Mouse (Mus musculus): ENCODE measurements at regions not wholly inside any gene's neighbourhood (a gene's known extent, or its start where the extent isn't known, plus 50 kb on each side); places are given as distances from the start of the nearest gene placed in this dataset.
A peak's percentile ranks its signal among the peaks of the same experiment; 100 is the strongest.

- H3K4me3 ChIP-seq (replicated peaks): no peak overlapping the region
- H3K4me2 ChIP-seq: 0 out of 2 replicates have a peak overlapping the region, but pooled peaks have one; percentile 2
- ATAC-seq (ENCODE audit: insufficient read depth, low FRiP score, low read depth): no peak
- H3K27me3 ChIP-seq (replicated peaks): no peaks in the 10 kb centered on the region
- H3K4me1 ChIP-seq: 0 out of 2 replicates have a peak, but pooled peaks cover 3% of the 10 kb centered on the region
- H3K9ac ChIP-seq: no peak overlapping the region; the same call in 1 of the 2 replicates
- H3K36me3 ChIP-seq: no peaks in the 10 kb centered on the region
- no peak overlapping the region for H3K27ac ChIP-seq
- WGBS: 18% methylated on average over 19 of the region's 19 CpGs
- H3K9me3 ChIP-seq: no peaks in the 10 kb centered on the region
Measured at GRCm38 (mm10) chr4:125921550-125922316, 102.6 kb upstream of the Csf3r start.

GRCm38 (mm10) chr4:125922317-125922878, 102.0 kb upstream of the Csf3r start:
- Histone ChIP-seq H3K9ac (no peak overlapping the region), H3K4me2 (no peak overlapping the region), H3K27me3 (replicated peaks) (no peaks in the 10 kb centered on the region), H3K27ac (no peak overlapping the region), H3K4me3 (replicated peaks) (no peak overlapping the region), H3K36me3 (no peaks in the 10 kb centered on the region), H3K9me3 (no peaks in the 10 kb centered on the region), H3K4me1 (0 out of 2 replicates have a peak, but pooled peaks cover 3% of the 10 kb centered on the region)
- WGBS: 22% methylated on average over 11 of the region's 11 CpGs
- no peak for ATAC-seq (ENCODE audit: insufficient read depth, low FRiP score, low read depth)

- H3K27me3 ChIP-seq (replicated peaks): no peaks in the 10 kb centered on the region
- no peak for ATAC-seq (ENCODE audit: insufficient read depth, low FRiP score, low read depth)
- H3K9me3 ChIP-seq: no peaks in the 10 kb centered on the region
- no peak overlapping the region for H3K4me3 ChIP-seq (replicated peaks)
- 0 out of 2 replicates have a peak, but pooled peaks cover 3% of the 10 kb centered on the region for H3K4me1 ChIP-seq
- no peak overlapping the region for H3K9ac ChIP-seq
- 31% methylated on average over 7 of the region's 7 CpGs for WGBS
- H3K36me3 ChIP-seq: no peaks in the 10 kb centered on the region
- H3K4me2 ChIP-seq: no peak overlapping the region
- H3K27ac ChIP-seq: no peak overlapping the region
Measured at GRCm38 (mm10) chr4:125923225-125923624, 101.1 kb upstream of the Csf3r start.

GRCm38 (mm10) chr4:125928196-125928595, 96.2 kb upstream of the Csf3r start:
- WGBS: 67% methylated on average over 4 of the region's 4 CpGs
- H3K4me3 ChIP-seq (replicated peaks): no peak overlapping the region

GRCm38 (mm10) chr4:125929122-125929772, 95.1 kb upstream of the Csf3r start:
- Histone ChIP-seq H3K4me2 (no peak overlapping the region), H3K9ac (no peak overlapping the region), H3K36me3 (no peaks in the 10 kb centered on the region), H3K27me3 (replicated peaks) (no peaks in the 10 kb centered on the region), H3K4me1 (no peaks in the 10 kb centered on the region), H3K4me3 (replicated peaks) (no peak overlapping the region), H3K27ac (no peak overlapping the region), H3K9me3 (no peaks in the 10 kb centered on the region)
- 0 out of 2 replicates have a peak, but pooled peaks have one; percentile 47 for ATAC-seq (ENCODE audit: insufficient read depth, low FRiP score, low read depth)
- 57% methylated on average over 17 of the region's 17 CpGs for WGBS

More at GRCm38 (mm10) chr4:125928196-125928595, 96.2 kb upstream of the Csf3r start:
- no peaks in the 10 kb centered on the region for H3K27me3 ChIP-seq (replicated peaks)
- ATAC-seq (ENCODE audit: insufficient read depth, low FRiP score, low read depth): no peak
- no peak overlapping the region for H3K4me2 ChIP-seq
- no peaks in the 10 kb centered on the region for H3K9me3 ChIP-seq
- no peak overlapping the region for H3K9ac ChIP-seq
- 0 out of 2 replicates have a peak, but pooled peaks cover 2% of the 10 kb centered on the region for H3K4me1 ChIP-seq
- no peak overlapping the region for H3K27ac ChIP-seq
- H3K36me3 ChIP-seq: no peaks in the 10 kb centered on the region

GRCm38 (mm10) chr4:125930764-125931163, 93.6 kb upstream of the Csf3r start:
- Histone ChIP-seq H3K27me3 (replicated peaks) (no peaks in the 10 kb centered on the region), H3K4me1 (no peaks in the 10 kb centered on the region), H3K4me3 (replicated peaks) (no peak overlapping the region), H3K9ac (no peak overlapping the region), H3K9me3 (no peaks in the 10 kb centered on the region), H3K36me3 (no peaks in the 10 kb centered on the region), H3K4me2 (no peak overlapping the region), H3K27ac (no peak overlapping the region)
- no peak for ATAC-seq (ENCODE audit: insufficient read depth, low FRiP score, low read depth)
- WGBS: 37% methylated on average over 10 of the region's 10 CpGs

- no peak overlapping the region for H3K4me2 ChIP-seq
- no peaks in the 10 kb centered on the region for H3K9me3 ChIP-seq
- no peaks in the 10 kb centered on the region for H3K4me1 ChIP-seq
- 47% methylated on average over 6 of the region's 6 CpGs for WGBS
- ATAC-seq (ENCODE audit: insufficient read depth, low FRiP score, low read depth): no peak
- H3K36me3 ChIP-seq: no peaks in the 10 kb centered on the region
- no peak overlapping the region for H3K9ac ChIP-seq
- no peak overlapping the region for H3K27ac ChIP-seq
- no peaks in the 10 kb centered on the region for H3K27me3 ChIP-seq (replicated peaks)
- H3K4me3 ChIP-seq (replicated peaks): no peak overlapping the region
Measured at GRCm38 (mm10) chr4:125931321-125931720, 93.0 kb upstream of the Csf3r start.

GRCm38 (mm10) chr4:125932036-125932756, 92.2 kb upstream of the Csf3r start:
- no peak overlapping the region for H3K4me2 ChIP-seq
- H3K9ac ChIP-seq: no peak overlapping the region
- H3K36me3 ChIP-seq: no peaks in the 10 kb centered on the region
- H3K4me3 ChIP-seq (replicated peaks): no peak overlapping the region
- H3K9me3 ChIP-seq: no peaks in the 10 kb centered on the region
- no peak for ATAC-seq (ENCODE audit: insufficient read depth, low FRiP score, low read depth)
- H3K27ac ChIP-seq: no peak overlapping the region
- WGBS: 71% methylated on average over 22 of the region's 22 CpGs
- no peaks in the 10 kb centered on the region for H3K27me3 ChIP-seq (replicated peaks)
- no peaks in the 10 kb centered on the region for H3K4me1 ChIP-seq

- no peaks in the 10 kb centered on the region for H3K36me3 ChIP-seq
- WGBS: 62% methylated on average over 7 of the region's 7 CpGs
- H3K9me3 ChIP-seq: no peaks in the 10 kb centered on the region
- no peak for ATAC-seq (ENCODE audit: insufficient read depth, low FRiP score, low read depth)
- no peak overlapping the region for H3K9ac ChIP-seq
- no peak overlapping the region for H3K4me3 ChIP-seq (replicated peaks)
- H3K27me3 ChIP-seq (replicated peaks): no peaks in the 10 kb centered on the region
- no peak overlapping the region for H3K4me2 ChIP-seq
- no peaks in the 10 kb centered on the region for H3K4me1 ChIP-seq
- H3K27ac ChIP-seq: no peak overlapping the region
Measured at GRCm38 (mm10) chr4:125936357-125936756, 88.0 kb upstream of the Csf3r start.

GRCm38 (mm10) chr4:125938186-125938585, 86.2 kb upstream of the Csf3r start:
- H3K9ac ChIP-seq: no peak overlapping the region
- no peak overlapping the region for H3K4me2 ChIP-seq
- no peak overlapping the region for H3K27ac ChIP-seq
- no peaks in the 10 kb centered on the region for H3K27me3 ChIP-seq (replicated peaks)
- no peaks in the 10 kb centered on the region for H3K9me3 ChIP-seq
- no peaks in the 10 kb centered on the region for H3K36me3 ChIP-seq
- 41% methylated on average over 6 of the region's 6 CpGs for WGBS
- H3K4me3 ChIP-seq (replicated peaks): no peak overlapping the region
- no peak for ATAC-seq (ENCODE audit: insufficient read depth, low FRiP score, low read depth)
- H3K4me1 ChIP-seq: no peaks in the 10 kb centered on the region

GRCm38 (mm10) chr4:125941266-125941665, 83.1 kb upstream of the Csf3r start:
- 49% methylated on average over 5 of the region's 5 CpGs for WGBS
- ATAC-seq (ENCODE audit: insufficient read depth, low FRiP score, low read depth): no peak
- Histone ChIP-seq H3K27ac (no peak overlapping the region), H3K4me2 (no peak overlapping the region), H3K27me3 (replicated peaks) (no peaks in the 10 kb centered on the region), H3K9ac (no peak overlapping the region), H3K4me1 (no peaks in the 10 kb centered on the region), H3K4me3 (replicated peaks) (no peak overlapping the region), H3K36me3 (no peaks in the 10 kb centered on the region), H3K9me3 (no peaks in the 10 kb centered on the region)
